Comparison of ENCODE assay signal across 9 mouse cellular contexts in genomic region chr12:52692290-52692974, GRCm38 (mm10). TPM values are rescaled to one million over a fixed set of nuclear protein-coding genes. Genes with fewer than 3 reads are reported as not detected.
DNase-seq lines count a peak whose midpoint lies in the region; ATAC-seq lines count a peak whose summit lies in the region.
"Had no signal": no experiment of that assay in that cellular context is flagged by ENCODE, and none has a peak within 500 bp of the region (broad histone marks: within the 10 kb centered on the region; RNA-seq: fewer than 3 reads in every experiment).

No protein-coding gene starts in this region.

- H3K4me1 ChIP-seq in lung, embryonic 16.5 days (replicated peaks; ENCODE audit: control insufficient read depth, insufficient read depth, low read length), result peaks cover 6% of the 10 kb centered on the region
- H3K4me1 ChIP-seq in liver, embryonic 11.5 days (replicated peaks; ENCODE audit: control insufficient read depth, insufficient read depth, low read length), result peaks cover 6% of the 10 kb centered on the region

- no peaks in the 10 kb centered on the region for H3K36me3 ChIP-seq in lung, embryonic 16.5 days (ENCODE audit: control insufficient read depth, insufficient read depth, low read length)
- no peaks in the 10 kb centered on the region for H3K36me3 ChIP-seq in liver, embryonic 11.5 days (ENCODE audit: control insufficient read depth, insufficient read depth, low read length)
- H3K36me3 ChIP-seq: midbrain, embryonic 10.5 days had no signal

- DNase-seq in lung, postnatal 10 days, result no peak
- peak; percentile 54 for DNase-seq in liver, embryonic 11.5 days (ENCODE audit: low spot score)
- DNase-seq in thymus, postnatal 14 days, result peak; percentile 14
- no peak for DNase-seq in left cerebral cortex, adult 9 months (ENCODE audit: low spot score in 2 of 2)
- no peak for DNase-seq in adrenal gland, adult 8-10 months
- DNase-seq: heart, postnatal 4 days had no signal

- no peak overlapping the region for H3K9ac ChIP-seq in lung, embryonic 16.5 days (ENCODE audit: low read length)
- H3K9ac ChIP-seq in liver, embryonic 11.5 days (ENCODE audit: low read depth, low read length), result no peak overlapping the region

- H3K27me3 ChIP-seq in lung, embryonic 16.5 days (ENCODE audit: control insufficient read depth, insufficient read depth, low read depth, low read length), result no peaks in the 10 kb centered on the region
- H3K27me3 ChIP-seq in liver, embryonic 11.5 days (replicated peaks; ENCODE audit: control insufficient read depth, insufficient read depth, low read length), result no peaks in the 10 kb centered on the region

- WGBS in lung, embryonic 16.5 days, result 32% methylated on average over 10 of the region's 10 CpGs
- 21% methylated on average over 10 of the region's 10 CpGs for WGBS in liver, embryonic 11.5 days

- ATAC-seq in lung, embryonic 16.5 days (ENCODE audit: low read depth), result 0 out of 2 replicates have a peak, but pooled peaks have one; percentile 20
- peak; percentile 78 for ATAC-seq in erythroblast, adult 5-6 weeks (replicated peaks; ENCODE audit: low FRiP score, poor library complexity, severe bottlenecking)
- ATAC-seq in liver, embryonic 11.5 days (replicated peaks; ENCODE audit: low FRiP score), result peak; percentile 97

- H3K9me3 ChIP-seq in lung, embryonic 16.5 days (ENCODE audit: control insufficient read depth, low read length), result no peaks in the 10 kb centered on the region
- no peaks in the 10 kb centered on the region for H3K9me3 ChIP-seq in liver, embryonic 11.5 days (ENCODE audit: control insufficient read depth, low read length)
- H3K9me3 ChIP-seq: midbrain, embryonic 10.5 days had no signal

- no peak overlapping the region for H3K4me2 ChIP-seq in lung, embryonic 16.5 days (ENCODE audit: low read depth, low read length)
- H3K4me2 ChIP-seq in liver, embryonic 11.5 days, result peak overlapping the region; percentile 51

- H3K4me3 ChIP-seq in lung, embryonic 16.5 days (ENCODE audit: low read length), result no peak overlapping the region
- H3K4me3 ChIP-seq in liver, embryonic 11.5 days (ENCODE audit: low read depth, low read length), result no peak overlapping the region
- H3K4me3 ChIP-seq: midbrain, embryonic 10.5 days had no signal

- no peak overlapping the region for H3K27ac ChIP-seq in lung, embryonic 16.5 days (ENCODE audit: low read length)
- 0 out of 2 replicates have a peak overlapping the region, but pooled peaks have one; percentile 22 for H3K27ac ChIP-seq in liver, embryonic 11.5 days (ENCODE audit: low read depth, low read length)
- H3K27ac ChIP-seq: midbrain, embryonic 10.5 days had no signal

RNA-seq across cellular contexts. Expression of gene Akap6, which starts 6.8 kb away (rescaled TPM):
- polyA plus RNA-seq in lung, embryonic 16.5 days (2015; fragmentation: Nextera tagmentation; extraction: Ambion mirVana), result 0.64 and 0.67 TPM in 2 replicates
- under 0.01 TPM in 1 of 2 replicates, not detected in the other for total RNA-seq in erythroblast, adult 5-6 weeks (2015; ENCODE audit: low replicate concordance)
- total RNA-seq in erythroblast, adult 5-6 weeks (2017; ENCODE audit: low replicate concordance), result 0.14 TPM in 1 of 2 replicates, not detected in the other
- 0.10 and 0.16 TPM in 2 replicates for polyA plus RNA-seq in liver, embryonic 11.5 days (2014; fragmentation: Nextera tagmentation; extraction: Ambion mirVana)
- 1 to 10 TPM; 2.4 to 6.1 (median 4.5) TPM for total RNA-seq in adrenal gland, adult 8-10 months (2022)

Comparison
In these comparisons a context has a peak if more than half of its experiments do, and no peak if none do; other contexts are left out.
1. ATAC-seq: peak in every context shown above with its lines; median percentile 97 in liver, embryonic 11.5 days; 78 in erythroblast, adult 5-6 weeks; 20 in lung, embryonic 16.5 days.
2. DNase-seq: peak in liver, embryonic 11.5 days (single experiment) and thymus, postnatal 14 days (single experiment); none in lung, postnatal 10 days (single experiment), left cerebral cortex, adult 9 months (0 of 2) and adrenal gland, adult 8-10 months (single experiment).